Mouse (Mus musculus) hindbrain, embryonic 12.5 days (tissue): ENCODE measurements around the gene Slc35a1. TPM values are rescaled to one million over a fixed set of nuclear protein-coding genes. Genes with fewer than 3 reads are reported as not detected.

Experiments used
- ATAC-seq: fragments of 200-750 bp; cut with Nextera tagmentation; 2 replicates; pipeline ENCODE4 v1.8.0; 2017; ENCODE audit warnings: moderate TSS enrichment; ENCODE audit not compliant: low FRiP score
- H3K27ac ChIP-seq: fragments of 300-500 bp; sonication (generic); 2 replicates; pipeline ENCODE4 v1.5.1; 2016; ENCODE audit warnings: mild to moderate bottlenecking
- H3K27me3 ChIP-seq: fragments of 300-500 bp; sonication (generic); 2 replicates; pipeline ENCODE4 v1.6.1; 2016; ENCODE audit warnings: mild to moderate bottlenecking
- H3K36me3 ChIP-seq: fragments of 300-500 bp; sonication (generic); 2 replicates; pipeline ENCODE4 v1.6.1; 2016; ENCODE audit warnings: mild to moderate bottlenecking
- H3K4me1 ChIP-seq: fragments of 300-500 bp; sonication (generic); 2 replicates; pipeline ENCODE4 v1.6.1; 2016
- H3K4me2 ChIP-seq: fragments of 300-500 bp; sonication (generic); replicated peaks from 2 replicates; pipeline ENCODE4 v1.6.1; 2016; ENCODE audit warnings: mild to moderate bottlenecking
- H3K4me3 ChIP-seq: fragments of 300-500 bp; sonication (generic); 2 replicates; pipeline ENCODE4 v1.5.1; 2016; ENCODE audit warnings: mild to moderate bottlenecking
- H3K9ac ChIP-seq: fragments of 300-500 bp; sonication (generic); 2 replicates; pipeline ENCODE4 v1.6.1; 2016; ENCODE audit warnings: mild to moderate bottlenecking, moderate library complexity
- H3K9me3 ChIP-seq: fragments of 300-500 bp; sonication (generic); replicated peaks from 2 replicates; pipeline ENCODE4 v1.6.1; 2016; ENCODE audit warnings: mild to moderate bottlenecking
- WGBS: fragments of 180-500 bp; shearing (Covaris S2); methylation state at CpG from one replicate; pipeline ENCODE4 v1.1.7; 2016; 5-methylcytosine and 5-hydroxymethylcytosine counted together
- polyA plus RNA-seq: library from polyadenylated mRNA; unstranded; fragments of >200 nt; fragmentation: Nextera tagmentation; extraction: Ambion mirVana; gene quantifications from 2 replicates; pipeline ENCODE4 v1.2.1, GENCODE M21; 2016

The Slc35a1 gene
- polyA plus RNA-seq, 1 experiment from 2014 or later, result 53.9 TPM

- H3K4me3 ChIP-seq, result no peak overlapping the region
- ATAC-seq, result no peak
- H3K9me3 ChIP-seq, result no peaks in the 10 kb centered on the region
- 74% methylated on average over 4 of the region's 4 CpGs for WGBS
- no peaks in the 10 kb centered on the region for H3K27me3 ChIP-seq
- no peak overlapping the region for H3K27ac ChIP-seq
- no peaks in the 10 kb centered on the region for H3K4me1 ChIP-seq
- H3K9ac ChIP-seq, result no peak overlapping the region
- H3K36me3 ChIP-seq, result no peaks in the 10 kb centered on the region
- H3K4me2 ChIP-seq, result no peak overlapping the region
These were observed 15.8 kb upstream of the Slc35a1 start for GRCm38 (mm10) chr4:34703029-34703428.

GRCm38 (mm10) chr4:34702231-34702630, 15.0 kb upstream of the Slc35a1 start:
- no peak overlapping the region for H3K4me2 ChIP-seq
- no peak for ATAC-seq
- no peaks in the 10 kb centered on the region for H3K36me3 ChIP-seq
- H3K4me3 ChIP-seq, result no peak overlapping the region
- H3K9me3 ChIP-seq, result no peaks in the 10 kb centered on the region
- H3K27me3 ChIP-seq, result no peaks in the 10 kb centered on the region
- 96% methylated on average over 11 of the region's 11 CpGs for WGBS
- no peak overlapping the region for H3K27ac ChIP-seq
- no peak overlapping the region for H3K9ac ChIP-seq
- H3K4me1 ChIP-seq, result no peaks in the 10 kb centered on the region

- ATAC-seq, result no peak
- WGBS, result 54% methylated on average over 5 of the region's 5 CpGs
- Histone ChIP-seq H3K9ac (no peak overlapping the region), H3K4me1 (no peaks in the 10 kb centered on the region), H3K36me3 (no peaks in the 10 kb centered on the region), H3K4me3 (no peak overlapping the region), H3K9me3 (no peaks in the 10 kb centered on the region), H3K27ac (no peak overlapping the region), H3K27me3 (no peaks in the 10 kb centered on the region), H3K4me2 (no peak overlapping the region)
These were observed 14.3 kb upstream of the Slc35a1 start for GRCm38 (mm10) chr4:34701528-34701927.

GRCm38 (mm10) chr4:34688021-34688420, 783 bp upstream of the Slc35a1 start:
- no peaks in the 10 kb centered on the region for H3K9me3 ChIP-seq
- H3K4me2 ChIP-seq, result peak overlapping the region; percentile 54; the same call in 1 of the 2 replicates
- no peak overlapping the region for H3K27ac ChIP-seq
- no peaks in the 10 kb centered on the region for H3K27me3 ChIP-seq
- H3K4me1 ChIP-seq, result peaks cover 6% of the 10 kb centered on the region
- H3K9ac ChIP-seq, result no peak overlapping the region
- 92% methylated on average over 3 of the region's 3 CpGs for WGBS
- H3K4me3 ChIP-seq, result no peak overlapping the region
- no peak for ATAC-seq
- H3K36me3 ChIP-seq, result no peaks in the 10 kb centered on the region

- H3K4me3 ChIP-seq, result no peak overlapping the region
- no peak for ATAC-seq
- no peaks in the 10 kb centered on the region for H3K4me1 ChIP-seq
- H3K9me3 ChIP-seq, result no peaks in the 10 kb centered on the region
- no peak overlapping the region for H3K9ac ChIP-seq
- no peak overlapping the region for H3K4me2 ChIP-seq
- WGBS, result 92% methylated on average over 5 of the region's 5 CpGs
- H3K27ac ChIP-seq, result no peak overlapping the region
- no peaks in the 10 kb centered on the region for H3K27me3 ChIP-seq
- H3K36me3 ChIP-seq, result peaks cover 31% of the 10 kb centered on the region
These were observed 6.7 kb downstream of the Slc35a1 start for GRCm38 (mm10) chr4:34680530-34680929.

GRCm38 (mm10) chr4:34673721-34674120, 13.5 kb downstream of the Slc35a1 start:
- Histone ChIP-seq H3K36me3 (peaks cover 30% of the 10 kb centered on the region), H3K4me3 (no peak overlapping the region), H3K4me1 (no peaks in the 10 kb centered on the region), H3K4me2 (no peak overlapping the region), H3K27ac (no peak overlapping the region), H3K9ac (no peak overlapping the region), H3K27me3 (no peaks in the 10 kb centered on the region), H3K9me3 (no peaks in the 10 kb centered on the region)
- no peak for ATAC-seq
- 93% methylated on average over 5 of the region's 5 CpGs for WGBS

- H3K9ac ChIP-seq, result no peak overlapping the region
- no peaks in the 10 kb centered on the region for H3K27me3 ChIP-seq
- WGBS, result 94% methylated on average over 5 of the region's 5 CpGs
- H3K4me3 ChIP-seq, result no peak overlapping the region
- H3K4me2 ChIP-seq, result no peak overlapping the region
- H3K27ac ChIP-seq, result no peak overlapping the region
- no peaks in the 10 kb centered on the region for H3K9me3 ChIP-seq
- ATAC-seq, result no peak
- peaks cover 51% of the 10 kb centered on the region for H3K36me3 ChIP-seq
- H3K4me1 ChIP-seq, result no peaks in the 10 kb centered on the region
These were observed 19.3 kb downstream of the Slc35a1 start for GRCm38 (mm10) chr4:34667923-34668322.

GRCm38 (mm10) chr4:34661927-34662326, 25.3 kb downstream of the Slc35a1 start:
- Histone ChIP-seq H3K9me3 (no peaks in the 10 kb centered on the region), H3K27ac (no peak overlapping the region), H3K9ac (no peak overlapping the region), H3K4me2 (no peak overlapping the region), H3K36me3 (peaks cover 79% of the 10 kb centered on the region), H3K27me3 (no peaks in the 10 kb centered on the region), H3K4me1 (no peaks in the 10 kb centered on the region), H3K4me3 (no peak overlapping the region)
- peak; percentile 38; the same call in 1 of the 2 replicates for ATAC-seq
- 90% methylated on average over 6 of the region's 6 CpGs for WGBS

- Histone ChIP-seq H3K27ac (no peak overlapping the region), H3K27me3 (no peaks in the 10 kb centered on the region), H3K4me3 (no peak overlapping the region), H3K4me2 (no peak overlapping the region), H3K9me3 (no peaks in the 10 kb centered on the region), H3K9ac (no peak overlapping the region), H3K4me1 (no peaks in the 10 kb centered on the region), H3K36me3 (peaks cover 79% of the 10 kb centered on the region)
- 98% methylated on average over 2 of the region's 2 CpGs for WGBS
- ATAC-seq, result no peak
These were observed 25.7 kb downstream of the Slc35a1 start for GRCm38 (mm10) chr4:34661514-34661913.

- Histone ChIP-seq H3K4me2 (no peak overlapping the region), H3K36me3 (peaks cover 76% of the 10 kb centered on the region), H3K27ac (no peak overlapping the region), H3K9ac (no peak overlapping the region), H3K4me3 (no peak overlapping the region), H3K27me3 (no peaks in the 10 kb centered on the region), H3K9me3 (no peaks in the 10 kb centered on the region), H3K4me1 (no peaks in the 10 kb centered on the region)
- 92% methylated on average over 2 of the region's 2 CpGs for WGBS
- no peak for ATAC-seq
These were observed 28.2 kb downstream of the Slc35a1 start for GRCm38 (mm10) chr4:34659012-34659411.

- Histone ChIP-seq H3K9me3 (no peaks in the 10 kb centered on the region), H3K36me3 (peaks cover 66% of the 10 kb centered on the region), H3K27ac (no peak overlapping the region), H3K4me3 (no peak overlapping the region), H3K27me3 (no peaks in the 10 kb centered on the region), H3K9ac (no peak overlapping the region), H3K4me2 (no peak overlapping the region), H3K4me1 (no peaks in the 10 kb centered on the region)
- 88% methylated on average over 10 of the region's 10 CpGs for WGBS
- no peak for ATAC-seq
These were observed 31.1 kb downstream of the Slc35a1 start for GRCm38 (mm10) chr4:34656101-34656500.

- WGBS, result 97% methylated on average over 7 of the region's 7 CpGs
- no peak overlapping the region for H3K9ac ChIP-seq
- no peak overlapping the region for H3K27ac ChIP-seq
- H3K4me2 ChIP-seq, result no peak overlapping the region
- peaks cover 51% of the 10 kb centered on the region for H3K36me3 ChIP-seq
- no peaks in the 10 kb centered on the region for H3K4me1 ChIP-seq
- no peaks in the 10 kb centered on the region for H3K27me3 ChIP-seq
- ATAC-seq, result no peak
- no peak overlapping the region for H3K4me3 ChIP-seq
- H3K9me3 ChIP-seq, result no peaks in the 10 kb centered on the region
These were observed 34.1 kb downstream of the Slc35a1 start for GRCm38 (mm10) chr4:34653179-34653578.

GRCm38 (mm10) chr4:34644779-34645178, 42.5 kb downstream of the Slc35a1 start:
- no peak for ATAC-seq
- Histone ChIP-seq H3K9ac (no peak overlapping the region), H3K4me2 (no peak overlapping the region), H3K4me3 (no peak overlapping the region), H3K27ac (no peak overlapping the region), H3K9me3 (no peaks in the 10 kb centered on the region), H3K4me1 (no peaks in the 10 kb centered on the region), H3K27me3 (no peaks in the 10 kb centered on the region), H3K36me3 (peaks cover 40% of the 10 kb centered on the region)
